Mouse (Mus musculus): ENCODE results near the gene Npas2.

Gene Npas2

DNA sequence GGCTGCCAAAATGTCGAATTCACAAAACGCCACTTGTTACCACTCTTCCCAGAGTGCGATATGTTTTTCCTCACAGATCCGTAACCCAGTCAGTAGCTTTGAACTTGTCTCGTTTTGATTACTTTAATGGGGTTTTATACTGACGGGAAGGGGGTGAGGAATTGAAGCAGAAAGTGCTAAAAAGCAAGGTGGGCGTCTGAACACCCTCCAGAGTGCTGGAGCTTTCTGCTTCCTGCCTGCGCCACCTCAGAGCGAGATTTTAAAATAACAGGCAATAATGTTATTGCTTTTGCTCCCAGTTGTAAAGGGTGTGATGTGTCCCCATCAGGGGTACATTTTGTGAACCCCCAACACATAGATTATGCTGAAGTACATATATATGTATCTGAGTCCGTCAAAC lies 145.3 kb downstream of the Npas2 start:
- DNase-seq: no peak

DNA sequence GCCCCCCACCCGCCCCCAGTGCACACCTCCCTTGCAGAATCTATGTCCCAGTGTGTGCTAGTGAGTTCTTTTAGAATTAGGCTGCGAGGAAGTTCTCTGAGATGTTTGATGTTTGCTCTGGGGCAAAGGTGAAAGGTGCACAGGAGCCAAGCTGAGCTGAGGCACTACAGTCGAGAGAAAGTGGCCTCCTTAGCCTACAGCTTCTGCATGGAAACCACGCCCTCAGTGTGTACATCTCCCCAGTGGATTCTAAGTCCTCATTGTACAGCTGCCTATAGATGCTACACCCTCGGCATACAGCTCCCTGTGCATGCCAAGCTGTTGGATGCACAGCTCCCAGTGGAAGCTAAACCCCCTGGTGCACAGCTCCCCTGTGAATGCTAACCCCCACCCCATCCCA lies 145.9 kb downstream of the Npas2 start:
- no peak for DNase-seq

DNA sequence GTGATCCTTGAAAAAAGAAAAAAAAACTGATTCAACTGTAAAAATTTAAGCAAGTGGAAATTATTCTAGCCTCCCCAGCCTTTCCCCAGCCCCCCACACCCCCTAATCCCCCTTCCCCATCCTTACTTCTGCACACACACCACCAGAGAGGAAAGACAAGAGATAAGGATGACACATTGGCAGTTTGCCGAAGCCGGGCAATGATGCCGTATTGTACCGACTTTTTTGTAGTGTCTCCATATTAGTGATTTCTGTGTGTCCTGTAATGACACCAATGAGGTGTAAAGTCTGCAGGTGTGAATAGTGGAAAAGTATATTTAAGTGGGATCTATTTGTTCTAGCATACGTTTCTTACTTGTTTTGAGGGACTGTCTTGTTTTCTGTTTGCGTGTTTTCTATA lies 146.6 kb downstream of the Npas2 start:
- no peak for DNase-seq

DNA sequence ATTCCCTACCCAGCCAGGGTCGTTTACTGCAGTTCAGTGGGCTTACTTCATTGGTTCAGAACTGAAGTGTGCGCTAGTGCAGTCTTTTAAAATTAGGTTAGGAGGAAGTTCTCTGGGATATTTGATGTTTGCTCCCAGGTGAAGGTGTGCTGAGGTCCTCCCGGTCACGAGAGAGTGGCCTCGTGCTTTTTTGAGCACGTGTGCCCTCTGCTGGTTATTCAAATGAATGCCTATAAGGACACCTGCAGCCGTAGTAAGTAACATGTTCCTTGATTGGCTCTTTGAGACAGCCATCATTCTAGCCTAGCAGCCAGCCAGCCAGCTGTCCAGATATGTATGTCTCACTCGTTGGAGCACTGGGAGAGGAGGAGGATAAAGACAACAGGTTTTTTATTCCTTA lies 147.1 kb downstream of the Npas2 start:
- peak; percentile 77 to 85 for DNase-seq

DNA sequence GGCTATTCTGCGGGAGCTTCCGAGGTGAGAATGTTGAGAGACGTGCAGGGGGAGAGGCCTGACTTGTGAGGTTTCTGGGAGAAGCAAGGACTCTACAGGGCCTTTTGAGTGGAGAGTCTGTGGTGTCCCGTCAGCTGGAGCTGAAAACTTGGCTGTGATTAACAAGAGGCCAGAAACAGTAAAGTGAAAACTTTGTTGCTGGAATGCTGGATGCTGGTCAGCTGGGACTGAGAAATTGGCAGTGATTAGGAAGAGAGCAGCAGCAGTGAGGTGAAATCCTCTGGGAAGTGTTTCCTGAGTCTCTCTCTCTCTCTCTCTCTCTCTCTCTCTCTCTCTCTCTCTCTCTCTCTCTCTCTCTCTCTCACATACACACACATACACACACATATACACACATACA lies 148.3 kb downstream of the Npas2 start:
- DNase-seq: no peak

DNA sequence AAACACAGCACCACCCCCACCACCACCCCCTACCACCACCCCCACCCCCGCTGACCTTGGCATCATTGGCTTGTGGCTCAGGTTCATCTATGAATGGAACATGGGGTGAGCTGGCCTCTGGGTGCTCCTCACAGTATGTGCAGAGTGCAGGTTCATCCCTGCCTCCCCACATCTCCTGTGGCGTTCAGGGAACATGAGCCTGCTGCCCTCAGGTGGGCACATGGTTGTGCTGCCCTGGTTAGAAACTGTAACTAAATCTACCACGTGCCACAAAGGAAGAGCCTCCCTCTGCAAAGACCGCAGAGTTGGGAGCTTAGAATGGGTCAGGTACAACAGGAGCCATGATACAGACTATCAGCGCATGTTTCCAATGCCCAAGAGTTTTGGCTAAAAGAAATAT lies 149.7 kb downstream of the Npas2 start:
- no peak for DNase-seq

DNA sequence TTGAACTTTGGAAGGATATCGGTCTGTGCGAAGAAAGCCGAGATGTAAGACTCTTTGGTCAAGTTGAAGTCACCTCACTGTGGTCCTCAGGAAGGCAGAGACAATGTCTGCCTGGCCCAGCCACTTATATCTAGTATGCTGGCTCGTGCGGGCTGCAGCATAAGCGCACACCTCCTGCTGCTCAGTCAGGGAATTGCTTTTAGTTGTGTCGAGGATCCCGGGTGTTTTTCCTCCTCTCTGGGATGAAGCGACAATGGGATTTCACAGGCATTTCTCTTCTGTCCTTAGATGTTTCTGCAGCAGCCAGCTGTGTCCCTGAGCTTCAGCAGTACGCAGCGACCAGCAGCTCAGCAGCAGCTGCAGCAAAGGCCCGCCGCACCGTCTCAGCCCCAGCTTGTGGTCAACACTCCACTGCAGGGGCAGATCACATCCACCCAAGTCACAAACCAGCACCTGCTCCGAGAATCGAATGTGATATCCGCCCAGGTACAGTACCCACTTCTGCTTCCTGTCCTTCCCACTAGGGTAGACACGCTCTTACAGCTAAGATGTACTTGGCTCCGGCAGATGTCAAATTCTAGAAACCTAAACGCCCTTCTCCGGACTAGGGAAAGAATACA lies 151.6 kb downstream of the Npas2 start:
- DNase-seq: no peak

DNA sequence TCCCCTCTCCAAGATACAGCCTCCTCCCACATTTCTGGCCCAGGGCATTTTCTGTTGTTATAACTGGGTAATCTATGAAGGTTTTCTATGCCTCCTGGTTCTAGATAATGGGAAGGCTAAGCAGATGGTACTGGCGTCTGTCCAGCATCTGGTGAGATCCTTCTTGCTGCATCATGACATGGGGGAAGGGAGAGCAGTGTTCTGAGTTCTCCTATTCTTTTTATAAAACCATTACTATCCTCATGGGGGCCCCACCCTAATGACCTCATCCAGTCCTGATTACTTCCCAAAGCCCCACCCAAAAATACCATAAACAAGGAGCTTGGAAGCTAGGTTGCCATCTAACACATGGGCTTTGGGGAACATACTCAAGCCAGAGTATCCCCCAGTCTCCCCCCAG lies 155.5 kb downstream of the Npas2 start:
- peak; percentile 86 for DNase-seq

DNA sequence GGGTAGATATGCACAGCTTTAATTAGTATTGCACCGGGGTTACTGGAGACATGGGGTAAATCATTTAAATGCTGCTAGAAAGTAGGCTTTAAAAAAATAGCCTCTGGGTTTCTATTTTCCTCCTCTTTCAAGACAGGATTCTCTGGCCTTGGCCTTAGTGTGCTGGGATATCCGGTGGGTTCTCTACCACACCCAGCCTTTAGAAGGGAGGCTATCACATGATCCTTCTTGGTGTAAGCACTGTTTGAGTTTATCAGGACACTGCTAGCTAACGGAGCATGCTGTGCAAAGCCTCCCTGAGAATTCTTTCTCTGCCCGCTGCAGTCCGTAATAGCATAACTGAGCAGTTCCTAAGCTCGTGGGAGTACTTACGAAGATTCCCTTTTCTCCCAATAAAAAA lies 155.9 kb downstream of the Npas2 start:
- DNase-seq: no peak

DNA sequence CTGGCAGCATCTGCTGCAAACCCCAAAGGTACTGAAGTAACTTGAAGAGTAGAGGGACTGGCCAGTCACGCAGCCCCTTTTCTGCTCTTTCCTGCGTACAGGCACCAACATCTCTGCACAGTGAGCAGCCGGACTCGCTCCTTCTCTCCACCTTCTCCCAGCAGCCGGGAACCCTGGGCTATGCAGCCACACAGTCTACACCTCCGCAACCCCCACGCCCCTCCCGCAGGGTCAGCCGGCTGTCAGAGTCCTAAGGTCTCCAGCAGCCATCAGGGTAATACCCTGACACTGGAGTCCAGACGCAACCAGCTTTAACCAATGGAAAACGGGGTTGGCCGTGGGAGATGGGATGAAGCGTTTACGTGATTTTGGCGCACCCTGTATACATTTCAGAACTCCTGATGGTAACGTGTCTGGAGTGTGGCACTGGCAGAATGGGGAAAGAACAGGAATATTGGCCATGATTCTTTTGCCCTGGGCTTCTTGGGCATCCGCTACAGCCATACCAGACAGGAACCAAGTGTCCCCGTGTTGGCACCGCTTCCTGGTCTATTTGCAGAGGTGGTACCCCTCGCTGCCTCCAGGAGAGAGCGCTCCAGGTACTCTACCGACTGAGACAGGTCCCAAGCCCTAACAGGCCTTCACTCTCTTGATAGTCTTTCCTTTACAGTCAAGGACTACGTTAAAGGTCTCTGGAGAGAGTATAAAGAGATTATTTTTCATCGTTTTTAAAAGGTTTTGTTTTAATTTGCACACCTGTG lies 168.4 kb downstream of the Npas2 start:
- peak; percentile 37 to 39 for DNase-seq

DNA sequence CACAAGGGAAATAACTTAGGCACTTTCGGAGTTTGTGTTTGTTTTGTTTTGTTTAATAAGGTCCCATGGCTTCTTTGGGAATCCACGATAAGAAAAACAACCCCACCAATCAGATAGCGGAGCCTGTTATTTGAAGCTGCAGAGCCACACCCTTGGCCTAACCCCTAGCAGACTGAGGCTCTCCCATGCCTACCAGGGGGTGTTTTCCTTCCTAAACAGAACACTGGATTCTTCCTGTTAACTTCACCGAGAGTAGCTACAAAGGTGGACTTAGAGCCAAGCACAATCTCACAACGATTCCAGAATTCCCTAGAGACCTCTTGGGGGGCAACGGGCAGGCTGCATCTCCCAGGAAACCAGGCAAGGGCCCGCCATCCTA lies 169.0 kb downstream of the Npas2 start:
- DNase-seq: no peak

DNA sequence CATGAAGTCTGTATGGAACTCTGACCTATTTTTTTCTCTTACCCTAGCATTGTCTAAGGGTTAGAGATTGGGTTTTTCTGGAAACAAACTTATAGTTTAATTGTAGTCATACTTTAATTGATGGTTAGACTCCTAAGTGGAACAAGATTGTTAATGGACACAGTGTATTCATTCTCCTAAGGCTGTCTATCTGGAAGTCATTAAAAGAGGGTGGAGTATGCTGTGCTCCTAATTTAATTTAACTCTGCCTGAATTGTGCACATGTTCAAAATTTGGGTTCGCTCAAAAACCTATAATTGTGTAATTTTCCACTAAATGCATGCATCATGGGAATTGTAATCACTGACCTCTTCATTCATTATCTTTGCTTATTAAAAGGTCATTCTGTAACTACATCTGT lies 172.0 kb downstream of the Npas2 start:
- no peak for DNase-seq

DNA sequence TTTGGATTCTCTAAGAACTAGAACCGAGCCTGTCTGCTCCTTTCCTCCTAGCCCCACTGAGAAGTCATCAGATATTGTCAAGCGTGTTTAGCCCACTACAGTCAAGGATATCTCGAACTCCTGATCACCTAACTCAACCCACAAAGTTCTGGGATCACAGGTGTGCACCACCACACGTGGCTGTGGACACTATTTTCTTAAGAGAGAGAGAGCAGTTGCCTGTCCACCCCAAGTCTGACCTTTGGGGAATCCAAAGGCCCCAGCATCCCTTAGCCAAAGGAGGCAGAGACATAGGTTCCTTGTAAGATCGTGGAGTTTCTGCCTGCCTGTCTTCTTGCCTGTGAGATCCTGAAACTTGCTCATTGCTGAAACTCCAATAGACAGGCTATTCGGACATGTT lies 173.5 kb downstream of the Npas2 start:
- peak in 1 of 2 experiments; percentile 30 for DNase-seq

DNA sequence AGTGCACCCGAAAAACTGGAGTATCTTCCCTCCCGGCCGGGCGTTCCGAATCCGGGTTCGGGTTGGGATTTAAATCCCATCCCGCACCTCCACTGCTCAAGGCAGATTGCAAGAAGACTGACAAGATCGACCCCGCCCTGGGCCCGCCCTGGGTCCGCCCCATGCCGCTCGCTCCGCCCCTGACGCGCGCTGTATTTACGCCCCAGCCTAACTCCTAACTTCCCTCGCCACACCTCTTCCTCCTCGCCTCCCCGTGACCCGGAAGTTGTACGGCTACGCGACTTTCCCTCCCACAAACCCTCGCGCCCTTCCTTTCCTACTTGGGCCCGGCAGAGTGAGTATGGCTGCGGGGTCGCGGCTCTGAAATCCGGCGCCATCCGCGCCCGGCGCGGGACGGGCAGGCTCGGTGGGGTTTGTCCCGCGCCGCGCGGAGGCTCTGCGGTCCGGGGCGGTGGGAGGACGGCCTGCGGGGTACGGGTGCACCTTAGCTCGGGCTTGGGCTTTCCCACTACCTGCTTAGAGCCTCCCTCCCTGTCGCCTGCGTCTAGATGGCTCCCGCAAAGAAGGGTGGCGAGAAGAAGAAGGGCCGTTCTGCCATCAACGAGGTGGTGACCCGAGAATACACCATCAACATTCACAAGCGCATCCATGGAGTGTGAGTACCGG lies 174.2 kb downstream of the Npas2 start, which contains the start of gene Rpl31:
Gene Rpl31 (plus strand): TSS at position 242 of the 666 bp plus-strand sequence.
- peak; percentile 98 to 99 for DNase-seq

DNA sequence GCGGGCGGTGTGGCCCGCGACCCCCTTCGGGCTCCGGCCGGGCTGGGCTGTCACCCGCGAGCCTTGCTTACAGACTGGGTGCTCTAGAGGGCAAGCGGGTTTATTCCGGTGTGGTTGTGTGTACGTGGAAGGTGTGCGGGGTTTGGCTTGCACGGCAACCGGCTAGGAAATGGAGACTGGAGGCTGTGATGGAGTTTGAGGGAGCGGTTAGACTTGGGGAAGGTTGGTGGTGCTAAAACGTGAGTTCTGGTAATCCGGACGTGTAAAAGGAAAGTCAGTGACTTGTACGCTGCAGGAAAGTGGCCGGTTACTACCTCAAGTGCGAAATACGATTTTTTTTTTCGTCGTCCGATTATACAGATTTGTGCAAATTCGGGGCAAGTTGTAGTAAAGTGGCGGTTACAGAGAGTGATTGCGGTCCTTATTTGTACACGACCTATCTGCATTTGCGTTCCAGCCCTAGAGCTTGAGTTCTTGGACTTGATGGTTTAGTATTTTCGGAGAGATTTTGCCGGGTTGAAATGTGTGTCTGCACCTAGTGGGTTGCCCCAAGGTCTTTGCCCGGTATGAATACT lies 174.8 kb downstream of the Npas2 start:
- peak in 1 of 2 experiments; percentile 52 for DNase-seq

DNA sequence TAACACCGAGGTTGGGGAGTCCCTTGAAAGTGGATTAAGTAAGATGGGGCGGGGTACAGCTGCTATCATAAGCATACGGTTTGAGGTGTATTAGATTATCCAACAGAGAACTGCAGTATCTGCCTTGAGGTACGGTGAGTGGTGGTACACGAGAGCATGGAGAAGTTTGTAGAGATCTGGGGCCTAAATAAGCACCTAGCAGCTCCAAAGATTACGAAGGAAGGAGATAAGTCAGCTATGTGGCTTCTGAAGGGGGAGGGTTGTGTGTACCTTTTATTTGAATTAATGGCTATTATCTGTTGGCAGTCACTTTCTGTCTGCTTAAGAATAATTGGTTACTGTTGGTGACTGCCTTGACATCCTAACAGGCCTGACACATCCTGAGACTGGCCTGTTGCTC lies 176.9 kb downstream of the Npas2 start:
- no peak for DNase-seq

DNA sequence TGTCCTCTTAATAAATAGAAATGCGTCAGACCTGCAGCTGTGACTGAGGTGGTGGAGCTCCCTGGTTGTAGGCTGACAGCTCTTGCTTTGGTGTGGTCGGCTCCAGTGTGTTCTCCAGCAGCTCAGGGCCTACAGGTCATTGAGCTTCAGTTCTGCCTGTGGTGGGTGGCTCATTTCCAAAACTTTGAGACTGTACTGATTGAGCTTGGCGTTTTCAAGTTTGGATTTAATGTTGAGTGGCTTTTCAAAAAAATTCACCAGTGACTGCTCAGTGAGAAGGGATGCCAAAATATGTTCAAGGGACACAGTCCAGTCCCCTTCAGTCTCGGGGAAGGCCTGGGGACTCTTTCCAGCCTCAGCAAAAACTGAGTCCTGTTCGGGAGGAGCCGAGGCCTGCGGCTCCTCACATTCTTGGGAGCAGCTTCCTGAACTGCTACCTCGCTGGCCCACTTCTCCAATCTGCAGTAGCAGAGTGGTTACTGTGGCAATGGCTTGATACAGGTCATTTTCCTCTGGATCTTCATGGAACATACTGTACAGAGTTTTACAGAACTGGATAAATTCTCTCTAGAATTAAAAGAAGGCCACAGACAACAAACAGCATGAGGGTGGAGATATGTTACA lies 178.8 kb downstream of the Npas2 start:
- no peak for DNase-seq

DNA sequence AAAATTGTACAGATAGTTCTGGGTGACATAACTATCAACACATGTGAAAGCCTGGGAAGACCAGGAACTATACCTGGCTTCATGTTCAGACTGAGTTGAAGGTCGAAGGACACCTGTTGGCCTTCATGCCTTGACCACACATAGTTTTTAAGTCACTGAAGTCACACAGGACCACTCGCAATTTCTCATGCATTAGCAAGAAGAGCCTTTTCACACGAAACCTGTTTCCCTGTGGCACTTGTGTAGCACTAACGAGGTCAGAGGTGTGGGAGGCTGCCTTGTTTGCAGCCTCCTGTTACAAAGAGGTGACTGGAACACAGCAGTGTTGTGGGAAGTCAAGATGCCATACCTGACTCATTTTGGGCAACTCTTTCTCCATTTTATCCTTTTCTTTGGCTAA lies 179.8 kb downstream of the Npas2 start:
- no peak for DNase-seq

DNA sequence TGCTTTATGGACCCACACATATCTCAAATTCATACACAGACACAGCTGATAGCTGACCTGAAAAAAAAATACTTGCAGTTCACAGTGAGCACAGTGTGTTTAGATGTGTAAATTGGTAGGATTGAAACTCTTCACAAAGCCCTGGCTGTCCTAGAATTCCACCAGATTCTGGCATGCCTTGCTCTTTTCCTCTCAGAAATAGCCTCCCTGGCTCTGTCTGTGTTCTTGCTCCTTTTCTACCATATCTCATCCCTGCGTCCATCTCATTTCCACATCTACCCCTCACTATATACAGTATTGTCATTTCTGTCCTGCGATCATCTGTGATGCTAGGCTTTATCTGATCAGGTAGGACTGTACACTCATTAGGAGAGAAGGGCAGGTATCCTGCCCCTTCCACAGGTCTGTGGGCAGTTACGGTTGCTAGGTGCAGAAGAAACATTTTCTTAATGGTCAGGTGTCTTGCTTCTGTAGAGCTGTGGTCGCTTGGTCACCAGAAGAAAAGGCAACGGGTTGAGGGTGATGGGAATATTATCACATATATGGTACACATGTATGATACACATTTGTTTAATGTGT lies 180.8 kb downstream of the Npas2 start:
- no peak for DNase-seq

DNA sequence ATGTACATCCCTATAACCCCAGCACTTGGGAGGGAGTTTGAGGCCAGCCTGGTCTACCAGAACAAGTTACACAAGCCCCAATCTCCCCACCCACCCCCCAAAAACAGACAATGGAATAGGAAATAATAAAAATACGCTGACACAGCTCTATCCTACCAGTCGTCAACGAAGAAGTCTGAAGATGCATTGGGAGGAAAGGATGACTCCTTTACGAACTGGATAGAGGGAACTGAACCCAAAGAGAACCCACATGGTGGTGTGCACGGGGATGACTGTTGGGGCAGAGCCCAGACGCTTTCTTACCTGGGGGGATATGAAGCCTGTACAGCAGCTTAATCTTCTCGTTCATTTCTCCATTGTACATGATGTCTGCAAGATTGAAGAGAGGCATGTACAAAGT lies 182.6 kb downstream of the Npas2 start:
- no peak for DNase-seq

DNA sequence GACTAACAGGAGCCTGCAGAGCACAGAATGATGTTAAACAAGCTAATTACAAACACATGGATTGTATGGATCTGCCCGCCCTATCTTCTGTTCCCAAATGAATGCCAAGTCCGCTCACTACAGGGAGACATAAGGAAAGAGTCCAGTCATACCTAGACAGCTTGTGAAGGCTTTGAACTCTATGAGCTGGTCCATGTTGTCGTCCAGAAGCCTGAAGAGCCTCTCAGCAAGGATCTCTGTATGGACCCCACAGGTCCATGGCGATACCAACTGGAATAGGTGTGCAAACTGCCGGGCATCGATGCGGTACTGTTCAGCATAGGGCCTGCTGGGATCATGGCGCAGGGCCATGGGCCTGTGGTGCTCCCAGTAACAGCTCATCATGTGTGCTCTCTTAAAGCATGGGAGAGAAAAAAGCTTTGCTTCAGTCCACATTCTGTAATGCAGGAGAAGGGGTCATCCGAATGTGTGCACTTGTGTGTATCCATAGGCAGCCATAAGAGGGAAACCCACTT lies 183.3 kb downstream of the Npas2 start:
- peak; percentile 76 to 88 for DNase-seq

DNA sequence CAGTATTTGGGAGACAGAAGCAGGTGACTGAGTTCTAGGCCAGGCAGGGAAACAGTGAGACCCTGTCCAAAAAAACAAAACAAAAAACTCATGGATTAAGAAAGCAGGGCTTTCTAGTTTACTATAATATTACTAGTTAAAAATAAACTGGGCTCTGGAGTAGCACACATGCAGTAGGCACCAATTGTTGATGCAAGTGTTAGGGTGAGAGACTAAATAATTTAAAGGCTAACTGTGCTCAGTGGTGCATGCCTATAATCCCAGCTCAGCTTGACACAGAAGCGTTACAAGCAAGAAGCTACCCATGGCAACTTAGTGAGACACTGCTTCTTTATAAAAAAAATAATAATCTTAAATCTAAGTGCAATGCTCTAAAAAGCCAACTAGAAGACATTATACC lies 185.0 kb downstream of the Npas2 start:
- DNase-seq: no peak

DNA sequence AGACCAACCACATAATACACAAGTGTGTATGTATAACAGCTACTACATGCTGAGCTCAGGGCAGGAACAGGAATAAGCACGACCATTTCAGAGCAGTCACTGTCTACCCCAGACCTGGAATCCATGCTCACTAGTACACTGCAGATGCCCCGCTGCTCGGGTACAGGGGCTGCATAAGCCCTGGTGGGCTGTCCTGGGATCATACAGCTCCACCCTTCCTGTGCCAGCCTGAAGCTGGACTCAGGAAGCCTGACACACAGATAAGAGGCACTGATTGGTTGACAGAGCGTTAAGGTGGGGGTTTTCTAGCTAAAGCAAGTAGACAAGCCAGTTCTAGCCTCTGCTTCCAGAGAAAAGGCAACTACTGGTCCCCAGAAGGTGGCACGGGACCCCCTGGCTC lies 185.5 kb downstream of the Npas2 start:
- no peak for DNase-seq

Data from cerebellum, postnatal 10 days (tissue).